Mouse (Mus musculus) lung, embryonic 16.5 days (tissue): ENCODE data around the gene Inip. TPM values are rescaled to one million over a fixed set of nuclear protein-coding genes. Genes with fewer than 3 reads are reported as not detected.

Experiments
- ATAC-seq: fragments of 200-750 bp; cut with Nextera tagmentation; 2 replicates; pipeline ENCODE4 v1.8.0; 2017; ENCODE audit warnings: low read depth, mild to moderate bottlenecking, moderate library complexity
- H3K27ac ChIP-seq: fragments of 300-500 bp; sonication (generic); 2 replicates; pipeline ENCODE4 v1.5.1; 2014; ENCODE audit warnings: mild to moderate bottlenecking, control low read depth, low read length
- H3K27me3 ChIP-seq: fragments of 300-500 bp; sonication (generic); 2 replicates; pipeline ENCODE4 v1.6.1; 2014; ENCODE audit warnings: low read depth, low read length, mixed read lengths; ENCODE audit not compliant: control insufficient read depth, insufficient read depth
- H3K36me3 ChIP-seq: fragments of 300-500 bp; sonication (generic); 2 replicates; pipeline ENCODE4 v1.6.1; 2014; ENCODE audit warnings: low read length; ENCODE audit not compliant: control insufficient read depth, insufficient read depth
- H3K4me1 ChIP-seq: fragments of 300-500 bp; sonication (generic); replicated peaks from 2 replicates; pipeline ENCODE4 v1.6.1; 2014; ENCODE audit warnings: low read length, mixed read lengths; ENCODE audit not compliant: control insufficient read depth, insufficient read depth
- H3K4me2 ChIP-seq: fragments of 300-500 bp; sonication (generic); 2 replicates; pipeline ENCODE4 v1.6.1; 2014; ENCODE audit warnings: low read depth, low read length, control low read depth
- H3K4me3 ChIP-seq: fragments of 300-500 bp; sonication (generic); 2 replicates; pipeline ENCODE4 v1.5.1; 2014; ENCODE audit warnings: mild to moderate bottlenecking, low read length, control low read depth
- H3K9ac ChIP-seq: fragments of 300-500 bp; sonication (generic); 2 replicates; pipeline ENCODE4 v1.6.1; 2014; ENCODE audit warnings: low read length, control low read depth
- H3K9me3 ChIP-seq: fragments of 300-500 bp; sonication (generic); 2 replicates; pipeline ENCODE4 v1.6.1; 2016; ENCODE audit warnings: low read length; ENCODE audit not compliant: control insufficient read depth
- WGBS: fragments of 180-500 bp; shearing (Covaris S2); extraction: QIAGEN DNeasy Blood & Tissue Kit; methylation state at CpG from one replicate; pipeline ENCODE4 v1.1.7; 2014; 5-methylcytosine and 5-hydroxymethylcytosine counted together
- polyA plus RNA-seq: library from polyadenylated mRNA; unstranded; fragments of >200 nt; fragmentation: Nextera tagmentation; extraction: Ambion mirVana; gene quantifications from 2 replicates; pipeline ENCODE4 v1.2.1, GENCODE M21; 2015

Inip gene
- polyA plus RNA-seq, 1 experiment from 2014 or later, result 47.7 TPM

DNA sequence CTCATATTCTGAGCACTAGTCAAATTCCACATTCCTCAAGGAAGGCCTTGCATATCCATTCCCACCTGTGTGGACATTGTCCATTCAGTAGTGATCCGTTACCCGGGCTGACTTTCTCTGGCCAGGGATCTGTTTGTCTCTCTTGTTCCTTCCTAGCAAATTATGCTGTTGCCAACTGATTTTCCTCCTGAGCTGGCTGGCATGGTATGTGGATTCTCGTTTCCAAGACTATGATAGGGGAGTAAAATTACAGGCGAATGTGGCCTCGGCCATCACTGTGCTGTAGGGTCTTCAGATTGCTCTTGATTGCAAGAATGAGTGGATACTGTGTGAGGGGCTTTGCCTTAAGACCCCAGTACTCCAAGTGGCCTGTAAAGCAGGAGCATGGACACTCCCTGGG lies 25.0 kb upstream of the Inip start:
- 93% methylated on average over 5 of the region's 5 CpGs for WGBS
- Histone ChIP-seq H3K9ac (no peak overlapping the region), H3K36me3 (no peaks in the 10 kb centered on the region), H3K4me2 (no peak overlapping the region), H3K27ac (no peak overlapping the region), H3K4me1 (peaks cover 3% of the 10 kb centered on the region; the same call in 1 of the 2 replicates), H3K4me3 (no peak overlapping the region), H3K9me3 (no peaks in the 10 kb centered on the region), H3K27me3 (no peaks in the 10 kb centered on the region)
- ATAC-seq, result no peak

DNA sequence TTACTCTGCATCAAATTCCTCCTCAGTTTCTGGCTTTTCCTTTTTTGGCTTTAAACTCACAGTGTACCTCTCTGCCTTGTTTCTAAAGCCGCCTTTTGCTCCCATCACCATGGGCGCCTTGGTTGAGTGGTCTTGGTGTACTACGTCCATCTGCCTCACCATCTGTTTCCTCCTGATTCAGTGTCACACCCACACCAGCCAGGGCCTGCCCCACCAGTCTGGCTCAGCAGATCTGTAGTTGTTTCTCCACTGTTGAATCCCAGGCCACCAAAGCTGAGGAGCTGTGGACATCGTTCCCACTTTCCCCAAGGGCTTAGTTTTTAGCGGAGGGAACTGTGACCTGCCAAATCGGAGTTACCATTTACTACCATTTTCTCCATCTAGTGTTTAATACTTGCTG lies 24.2 kb upstream of the Inip start:
- WGBS, result 82% methylated on average over 6 of the region's 6 CpGs
- H3K27ac ChIP-seq, result no peak overlapping the region
- H3K27me3 ChIP-seq, result no peaks in the 10 kb centered on the region
- no peaks in the 10 kb centered on the region for H3K9me3 ChIP-seq
- H3K4me2 ChIP-seq, result no peak overlapping the region
- H3K9ac ChIP-seq, result no peak overlapping the region
- peaks cover 1% of the 10 kb centered on the region; the same call in 1 of the 2 replicates for H3K4me1 ChIP-seq
- no peak overlapping the region for H3K4me3 ChIP-seq
- H3K36me3 ChIP-seq, result no peaks in the 10 kb centered on the region
- no peak for ATAC-seq

DNA sequence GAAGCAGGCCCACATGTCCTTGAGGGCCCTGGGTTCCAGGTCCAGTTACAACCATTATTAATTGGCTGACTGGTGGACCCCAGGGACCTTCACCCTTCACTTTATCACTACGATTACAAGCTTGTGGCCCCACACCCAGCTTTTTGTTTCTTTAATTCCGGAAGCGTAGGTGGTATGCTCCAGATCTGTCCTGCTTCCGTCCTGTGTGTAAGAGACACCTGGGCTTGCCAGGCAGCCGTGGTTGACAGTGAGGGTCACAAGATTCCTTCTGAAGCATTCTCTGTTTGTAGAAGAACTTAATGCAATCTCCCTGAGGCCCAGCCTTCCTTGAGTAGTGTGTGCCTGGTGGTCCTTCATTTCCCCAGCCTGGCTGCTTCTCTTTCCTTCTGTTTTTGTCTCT lies 23.5 kb upstream of the Inip start:
- H3K36me3 ChIP-seq, result no peaks in the 10 kb centered on the region
- no peak overlapping the region for H3K9ac ChIP-seq
- H3K4me3 ChIP-seq, result no peak overlapping the region
- H3K27me3 ChIP-seq, result no peaks in the 10 kb centered on the region
- peaks cover 1% of the 10 kb centered on the region for H3K4me1 ChIP-seq
- no peak for ATAC-seq
- H3K27ac ChIP-seq, result no peak overlapping the region
- H3K9me3 ChIP-seq, result no peaks in the 10 kb centered on the region
- no peak overlapping the region for H3K4me2 ChIP-seq
- 64% methylated on average over 5 of the region's 5 CpGs for whole genome bisulfite sequencing

DNA sequence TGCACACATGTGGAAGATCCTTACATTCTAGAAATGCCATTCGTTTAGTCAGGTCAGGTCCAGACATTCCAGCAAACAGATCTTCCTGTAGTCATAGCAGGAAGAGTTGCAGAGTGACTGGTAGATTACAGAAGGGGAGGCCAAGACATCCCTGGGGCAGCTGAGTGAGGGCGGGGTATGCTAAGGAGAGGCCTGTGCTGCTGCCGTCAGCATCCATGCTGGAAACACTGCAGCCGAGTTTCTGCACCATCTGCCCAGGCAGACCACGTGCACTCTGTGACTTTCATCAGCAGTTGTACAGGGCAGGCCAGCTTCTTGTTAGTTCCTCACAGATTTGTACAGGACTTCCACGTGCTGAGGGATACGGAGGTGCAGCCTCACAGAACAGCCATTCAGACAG lies 22.1 kb upstream of the Inip start:
- H3K27ac ChIP-seq, result no peak overlapping the region
- H3K4me1 ChIP-seq, result peaks cover 12% of the 10 kb centered on the region
- H3K4me3 ChIP-seq, result no peak overlapping the region
- H3K9ac ChIP-seq, result no peak overlapping the region
- H3K4me2 ChIP-seq, result no peak overlapping the region
- no peaks in the 10 kb centered on the region for H3K27me3 ChIP-seq
- no peak for ATAC-seq
- WGBS, result 53% methylated on average over 7 of the region's 7 CpGs
- no peaks in the 10 kb centered on the region for H3K9me3 ChIP-seq
- H3K36me3 ChIP-seq, result no peaks in the 10 kb centered on the region

DNA sequence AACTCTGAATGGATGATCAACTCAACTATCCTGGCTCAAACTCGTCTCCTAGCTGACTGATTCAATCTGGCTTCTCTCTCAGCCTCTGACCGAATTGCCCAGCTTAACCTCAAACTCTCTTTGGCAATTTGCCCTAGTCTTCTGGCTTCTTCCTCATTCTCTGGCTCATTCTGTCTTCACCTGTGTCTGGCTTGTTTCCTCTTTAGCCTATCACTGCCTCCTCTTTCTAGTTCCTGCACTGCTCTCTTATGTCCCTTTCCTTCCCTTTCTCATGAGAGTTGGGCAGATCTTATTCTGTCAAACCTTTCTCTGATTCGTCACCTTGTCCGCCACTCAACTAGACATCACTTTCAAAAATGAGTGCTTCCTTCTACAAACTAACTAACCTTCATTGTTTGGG lies 20.7 kb upstream of the Inip start:
- H3K9ac ChIP-seq, result no peak overlapping the region
- H3K27ac ChIP-seq, result no peak overlapping the region
- H3K36me3 ChIP-seq, result no peaks in the 10 kb centered on the region
- H3K9me3 ChIP-seq, result no peaks in the 10 kb centered on the region
- H3K4me3 ChIP-seq, result no peak overlapping the region
- no peak for ATAC-seq
- 69% methylated on average over 4 of the region's 4 CpGs for WGBS
- H3K27me3 ChIP-seq, result no peaks in the 10 kb centered on the region
- H3K4me1 ChIP-seq, result peaks cover 16% of the 10 kb centered on the region
- H3K4me2 ChIP-seq, result no peak overlapping the region

DNA sequence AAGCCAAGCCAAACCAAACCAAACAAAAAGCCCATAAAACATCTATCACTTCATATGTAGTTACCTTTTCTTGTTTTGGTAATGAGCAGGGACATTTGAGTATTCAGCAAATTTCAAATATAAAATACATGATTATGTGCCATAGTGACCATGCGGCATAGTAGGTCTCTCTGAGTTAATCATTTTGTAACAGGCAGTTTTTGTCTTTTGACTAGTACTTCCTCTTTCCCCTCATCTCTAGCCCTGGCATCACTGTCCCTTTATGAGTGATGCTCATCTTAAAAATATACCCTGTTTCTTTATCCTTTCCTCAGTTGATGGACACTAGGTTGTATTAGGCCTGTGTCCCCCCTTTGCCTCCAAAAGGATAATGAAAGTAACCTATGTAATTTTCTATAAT lies 20.1 kb upstream of the Inip start:
- Histone ChIP-seq H3K9ac (no peak overlapping the region), H3K4me2 (no peak overlapping the region), H3K4me3 (no peak overlapping the region), H3K4me1 (peaks cover 16% of the 10 kb centered on the region), H3K9me3 (no peaks in the 10 kb centered on the region), H3K27ac (no peak overlapping the region), H3K36me3 (no peaks in the 10 kb centered on the region), H3K27me3 (no peaks in the 10 kb centered on the region)
- no peak for ATAC-seq
- 93% methylated on average over 1 of the region's 1 CpGs for WGBS

DNA sequence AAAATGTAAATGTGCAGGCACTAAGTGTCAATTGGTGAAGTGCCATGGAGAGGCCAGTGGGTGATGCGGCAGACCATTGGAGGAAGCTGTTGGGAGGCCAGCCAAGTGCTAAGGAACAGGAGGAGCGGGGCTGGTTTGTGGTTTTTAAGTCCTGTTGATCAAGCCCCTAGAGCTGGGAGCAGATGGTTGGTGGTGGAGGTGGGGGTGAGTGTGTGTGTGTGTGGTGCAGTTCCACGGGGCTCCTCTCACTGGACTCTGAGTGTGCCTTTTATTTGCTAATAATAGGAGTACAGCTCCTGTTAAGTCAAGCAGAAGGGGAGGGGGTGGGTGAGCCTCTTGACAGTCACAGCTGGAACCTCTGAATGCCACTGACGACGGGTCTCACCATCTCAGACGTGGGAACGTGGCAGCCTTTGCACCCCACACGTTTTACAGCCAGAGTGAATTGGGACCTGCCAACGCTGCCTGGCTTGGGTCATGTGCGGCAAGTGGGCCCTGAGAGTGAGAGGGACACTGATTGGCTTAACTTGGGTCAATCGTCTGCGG lies 18.2 kb upstream of the Inip start:
- peak overlapping the region; percentile 28; the same call in 1 of the 2 replicates for H3K4me2 ChIP-seq
- H3K9ac ChIP-seq, result no peak overlapping the region
- 21% methylated on average over 12 of the region's 12 CpGs for WGBS
- no peaks in the 10 kb centered on the region for H3K27me3 ChIP-seq
- H3K9me3 ChIP-seq, result no peaks in the 10 kb centered on the region
- H3K36me3 ChIP-seq, result no peaks in the 10 kb centered on the region
- peak; percentile 76 for ATAC-seq
- H3K27ac ChIP-seq, result peak overlapping the region; percentile 88
- no peak overlapping the region for H3K4me3 ChIP-seq
- peaks cover 27% of the 10 kb centered on the region for H3K4me1 ChIP-seq

DNA sequence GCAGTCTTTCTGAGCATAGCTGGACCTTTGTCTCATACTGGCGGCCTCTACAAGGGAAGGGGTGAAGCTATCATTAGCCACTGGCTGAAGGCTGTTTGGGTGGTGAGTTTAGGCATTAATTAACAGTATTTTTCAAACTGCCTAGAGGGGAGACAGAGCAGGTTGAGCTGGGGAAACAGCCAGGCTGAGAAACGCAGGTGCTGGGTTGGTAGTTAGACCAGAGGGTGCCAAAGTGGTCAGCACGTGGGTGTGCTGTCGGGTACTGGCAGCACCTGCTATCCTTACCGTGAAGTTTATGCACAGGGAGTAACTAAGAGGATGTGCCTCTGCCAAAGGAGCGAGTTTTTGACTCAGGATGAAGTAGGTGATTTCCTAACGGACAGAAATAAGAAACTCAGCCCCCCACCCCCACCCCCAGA lies 17.7 kb upstream of the Inip start:
- WGBS, result 36% methylated on average over 7 of the region's 7 CpGs
- H3K9ac ChIP-seq, result no peak overlapping the region
- H3K4me3 ChIP-seq, result no peak overlapping the region
- no peaks in the 10 kb centered on the region for H3K27me3 ChIP-seq
- no peaks in the 10 kb centered on the region for H3K36me3 ChIP-seq
- peaks cover 32% of the 10 kb centered on the region for H3K4me1 ChIP-seq
- H3K27ac ChIP-seq, result peak overlapping the region; percentile 88
- H3K9me3 ChIP-seq, result no peaks in the 10 kb centered on the region
- 0 out of 2 replicates have a peak overlapping the region, but pooled peaks have one; percentile 8 for H3K4me2 ChIP-seq
- ATAC-seq, result peak; percentile 29

DNA sequence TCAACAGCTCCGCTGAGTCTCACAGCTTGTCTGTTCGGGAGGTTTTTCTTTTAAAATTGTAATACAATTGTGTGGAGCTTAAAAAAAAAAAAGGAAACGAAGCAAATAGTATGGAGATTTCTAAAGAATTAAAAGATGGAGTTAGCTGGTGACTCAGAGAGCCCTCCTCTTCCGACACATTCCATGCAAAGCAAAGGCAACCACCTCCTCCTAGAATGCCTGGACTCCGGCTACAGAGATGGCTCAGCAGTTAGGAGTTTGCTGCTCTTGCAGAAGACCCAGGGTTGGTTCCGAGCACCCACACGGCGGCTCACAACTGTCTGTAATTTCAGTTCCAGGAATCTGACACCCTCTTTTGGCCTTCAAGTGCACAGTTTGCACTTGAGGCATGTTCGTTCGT lies 17.1 kb upstream of the Inip start:
- Histone ChIP-seq H3K4me2 (no peak overlapping the region), H3K4me1 (peaks cover 32% of the 10 kb centered on the region), H3K27ac (peak overlapping the region; percentile 88), H3K9me3 (no peaks in the 10 kb centered on the region), H3K36me3 (no peaks in the 10 kb centered on the region), H3K4me3 (no peak overlapping the region), H3K27me3 (no peaks in the 10 kb centered on the region), H3K9ac (no peak overlapping the region)
- ATAC-seq, result no peak
- 75% methylated on average over 10 of the region's 10 CpGs for WGBS

DNA sequence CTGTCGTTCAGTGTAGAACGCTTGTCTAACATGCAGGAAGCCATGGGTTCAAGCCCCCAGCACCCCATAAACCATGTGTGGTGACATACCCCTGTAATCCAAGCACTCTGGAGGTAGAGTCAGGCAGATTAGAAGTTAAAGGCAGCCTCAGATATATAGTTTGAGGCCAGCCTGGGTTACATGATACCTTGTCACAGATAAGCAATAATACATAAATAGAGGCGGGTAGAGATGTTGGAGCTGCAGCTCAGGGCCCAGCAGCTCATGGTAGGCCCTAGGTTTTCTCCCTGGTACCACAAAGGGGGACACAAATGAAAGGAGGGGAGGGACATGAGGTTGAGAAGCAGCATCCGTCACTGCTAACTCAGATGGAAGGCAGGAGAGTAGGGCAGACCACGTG lies 16.4 kb upstream of the Inip start:
- H3K4me1 ChIP-seq, result peaks cover 32% of the 10 kb centered on the region
- no peak for ATAC-seq
- H3K27me3 ChIP-seq, result no peaks in the 10 kb centered on the region
- H3K4me2 ChIP-seq, result no peak overlapping the region
- no peaks in the 10 kb centered on the region for H3K36me3 ChIP-seq
- H3K27ac ChIP-seq, result peak overlapping the region; percentile 18; the same call in 1 of the 2 replicates
- no peak overlapping the region for H3K9ac ChIP-seq
- H3K4me3 ChIP-seq, result no peak overlapping the region
- H3K9me3 ChIP-seq, result no peaks in the 10 kb centered on the region
- 77% methylated on average over 5 of the region's 5 CpGs for WGBS
